Mouse (Mus musculus): ENCODE data around the gene Gm3448.
"Not testable (repeated sequence)": the region's sequence is repeated elsewhere in the genome, so short reads cannot be mapped to it uniquely, and the experiment has no call there.

The Gm3448 gene

GRCm38 (mm10) chr17:15041175-15041729 lies at the start of gene Gm3448, which contains the start of the genes Ermard and Tcte3:
Gene Gm3448 (minus strand): TSS chr17:15041537.
Gene Ermard (plus strand): TSS chr17:15041208.
Gene Tcte3 (minus strand): TSS chr17:15041488.
- DNase-seq (ENCODE audit: low spot score) = not testable (repeated sequence)

GRCm38 (mm10) chr17:15088591-15089001 lies 47.3 kb upstream of the Gm3448 start:
- no peak for DNase-seq (ENCODE audit: low spot score)

DNA sequence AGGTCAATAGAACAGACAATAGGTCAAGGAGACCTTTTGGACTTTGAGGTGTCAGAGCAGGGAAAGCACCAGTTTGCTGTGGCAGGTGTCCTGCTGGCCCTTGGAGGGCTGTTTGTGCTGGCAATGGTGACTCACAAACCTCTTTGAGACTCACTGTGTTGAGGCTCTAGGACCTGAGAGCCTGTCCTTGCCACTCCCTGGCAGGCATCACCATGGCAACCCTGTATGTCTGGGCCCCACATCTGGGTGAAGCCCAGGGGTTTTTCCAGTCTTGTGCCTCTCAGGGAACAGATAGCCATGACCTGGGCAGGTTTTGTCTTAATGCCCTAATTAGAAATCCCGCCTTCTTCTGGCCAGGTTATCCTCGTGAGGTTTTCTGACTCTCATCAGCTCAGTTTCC lies 46.8 kb upstream of the Gm3448 start:
- DNase-seq (ENCODE audit: low spot score) = no peak

DNA sequence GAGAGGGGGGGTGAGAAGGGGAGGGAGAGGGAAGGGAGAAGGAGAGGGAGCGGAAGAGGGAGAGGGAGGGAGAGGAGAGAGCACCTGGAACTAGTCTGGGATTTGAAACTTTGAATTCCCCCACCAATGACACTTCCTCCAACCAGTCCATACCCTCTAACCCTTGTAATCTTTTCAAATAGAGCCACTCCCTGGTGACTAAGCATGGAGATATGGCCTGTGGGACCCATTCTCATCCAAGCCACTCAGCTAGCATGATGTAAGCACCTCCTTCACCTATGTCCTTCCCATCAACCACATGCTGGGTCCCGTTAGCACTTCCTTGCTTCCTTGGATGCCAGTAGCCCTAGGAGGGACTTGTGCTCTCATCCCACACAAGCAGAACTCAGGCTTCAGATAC lies 43.7 kb upstream of the Gm3448 start:
- no peak for DNase-seq (ENCODE audit: low spot score)

DNA sequence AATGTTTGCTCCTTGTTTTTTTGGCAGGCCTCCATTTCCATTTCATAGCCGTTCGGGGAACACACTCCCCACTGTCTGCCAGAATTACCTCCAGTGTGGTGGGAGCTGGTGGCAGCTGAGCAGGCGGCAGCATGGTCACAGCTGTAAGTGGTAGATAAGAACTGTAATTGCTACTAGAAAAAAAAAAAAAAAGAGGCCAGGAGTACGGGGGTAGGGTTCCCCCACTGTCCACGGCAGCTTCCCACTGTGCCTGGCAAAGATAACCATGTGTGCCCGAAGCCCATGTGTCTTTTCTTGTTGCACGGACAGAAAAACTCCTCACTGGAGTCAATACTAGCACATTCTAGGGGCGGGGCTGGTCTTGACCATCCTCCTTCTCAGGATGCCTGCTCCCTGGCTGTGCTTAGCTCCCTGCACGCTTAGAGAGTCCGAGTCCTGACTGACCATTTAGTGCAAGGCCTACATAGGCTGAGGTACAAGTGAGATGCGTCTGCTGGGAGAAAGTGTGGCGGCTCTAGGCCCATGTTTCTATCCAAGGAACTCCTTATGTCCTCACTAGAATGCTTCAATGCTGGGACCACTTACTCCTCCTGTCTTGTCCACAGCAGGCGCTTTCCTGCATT lies 43.0 kb upstream of the Gm3448 start:
- no peak for DNase-seq (ENCODE audit: low spot score)

DNA sequence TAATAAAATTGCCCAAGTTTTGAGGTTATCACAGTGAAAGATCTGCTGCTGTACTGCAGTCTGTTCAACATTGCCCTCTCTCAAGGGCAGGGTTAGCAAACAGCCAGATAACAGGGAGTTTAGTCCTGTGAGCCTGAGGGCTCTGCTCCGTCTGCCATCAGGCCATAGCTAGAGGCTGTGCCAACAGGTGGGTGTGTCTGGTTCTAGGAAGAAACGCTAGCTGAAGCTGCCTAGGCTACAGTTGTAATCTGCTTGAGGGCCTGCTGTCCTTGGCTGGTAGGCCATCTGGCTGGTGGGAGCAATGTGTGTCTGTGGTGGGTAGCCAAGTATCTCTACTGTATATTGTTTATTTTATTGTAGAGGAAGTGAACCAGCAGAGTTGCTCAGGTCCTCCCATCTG lies 36.2 kb upstream of the Gm3448 start:
- DNase-seq (ENCODE audit: low spot score) = no peak

DNA sequence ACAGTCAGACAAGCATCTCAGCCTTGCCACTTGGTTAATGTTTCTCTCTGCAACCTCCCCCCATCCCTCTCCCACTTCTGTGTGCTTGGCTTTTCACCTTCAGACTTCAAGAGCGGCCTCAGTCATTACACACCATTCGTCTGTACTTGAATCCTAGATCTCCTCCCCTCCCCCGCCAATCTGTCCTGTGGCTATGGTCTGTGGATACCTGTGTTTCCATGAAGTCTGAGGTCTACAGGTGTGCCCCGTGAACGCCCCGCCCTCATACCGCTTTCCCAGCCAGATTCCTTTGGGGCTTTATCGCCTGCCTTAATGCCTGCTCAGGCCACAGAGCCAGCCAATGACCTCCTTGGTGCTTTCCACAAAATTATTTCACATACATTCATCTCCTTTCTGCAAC lies 33.7 kb upstream of the Gm3448 start:
- no peak for DNase-seq (ENCODE audit: low spot score)

- no peak for DNase-seq (ENCODE audit: low spot score)
These were observed 30.9 kb upstream of the Gm3448 start for GRCm38 (mm10) chr17:15072211-15072610.

GRCm38 (mm10) chr17:15069124-15069523 lies 27.8 kb upstream of the Gm3448 start:
- no peak for DNase-seq (ENCODE audit: low spot score)

DNA sequence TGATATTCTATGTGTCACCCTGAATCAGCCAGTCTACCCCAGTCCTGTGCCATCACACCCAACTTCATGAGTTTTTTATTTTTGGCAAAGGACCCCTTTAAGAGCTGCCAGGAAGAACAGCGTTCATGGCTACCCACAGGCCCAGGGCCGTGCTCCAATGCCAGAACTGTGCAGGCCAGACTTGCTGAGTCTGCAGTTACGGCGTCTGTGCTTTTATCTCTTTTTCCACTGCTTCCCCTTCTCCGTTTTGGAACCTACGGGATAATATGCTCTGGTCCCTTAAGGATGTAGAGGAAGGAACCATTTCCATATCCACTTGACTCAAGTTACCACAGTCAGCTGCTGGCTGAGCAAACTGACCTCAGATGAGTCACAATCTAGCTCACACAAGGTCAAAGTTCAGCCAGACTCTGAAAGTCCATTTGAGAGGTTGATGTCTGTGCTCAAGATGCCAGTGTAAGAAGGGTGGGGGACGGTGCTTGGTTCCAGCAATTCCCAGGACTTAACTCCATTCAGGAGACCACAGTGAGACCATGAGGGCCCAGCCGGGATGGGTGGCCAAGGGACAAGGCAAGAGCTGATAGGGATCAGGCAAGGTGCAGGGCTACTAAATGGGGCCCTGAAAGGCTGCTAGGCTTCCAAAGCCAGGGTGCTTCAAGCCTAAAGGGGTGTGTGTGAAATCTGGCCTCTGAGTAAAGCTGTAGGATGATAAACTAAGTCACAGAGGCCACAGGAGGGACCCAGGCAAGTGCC lies 26.9 kb upstream of the Gm3448 start:
- no peak for DNase-seq (ENCODE audit: low spot score)

GRCm38 (mm10) chr17:15066911-15067310 lies 25.6 kb upstream of the Gm3448 start:
- DNase-seq (ENCODE audit: low spot score) = no peak

DNA sequence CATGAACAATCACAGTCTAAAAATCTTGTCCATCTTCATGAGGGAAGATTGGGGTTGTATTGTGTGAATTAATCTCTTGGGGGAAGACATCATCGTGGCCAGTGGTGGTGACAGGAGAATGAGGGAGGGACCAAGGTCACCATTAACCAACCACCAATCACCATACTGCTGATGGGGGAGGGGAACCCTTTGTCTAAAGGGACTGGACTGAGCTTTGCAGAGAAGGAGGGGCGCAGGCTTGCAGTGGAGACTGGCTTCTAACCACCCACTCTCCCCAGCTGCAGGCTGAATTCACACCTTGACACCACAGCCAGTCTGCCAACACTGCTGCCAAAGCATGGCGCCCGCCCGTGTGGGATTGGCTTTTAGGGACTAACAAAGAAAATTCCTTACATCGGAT lies 24.7 kb upstream of the Gm3448 start:
- no peak for DNase-seq (ENCODE audit: low spot score)

DNA sequence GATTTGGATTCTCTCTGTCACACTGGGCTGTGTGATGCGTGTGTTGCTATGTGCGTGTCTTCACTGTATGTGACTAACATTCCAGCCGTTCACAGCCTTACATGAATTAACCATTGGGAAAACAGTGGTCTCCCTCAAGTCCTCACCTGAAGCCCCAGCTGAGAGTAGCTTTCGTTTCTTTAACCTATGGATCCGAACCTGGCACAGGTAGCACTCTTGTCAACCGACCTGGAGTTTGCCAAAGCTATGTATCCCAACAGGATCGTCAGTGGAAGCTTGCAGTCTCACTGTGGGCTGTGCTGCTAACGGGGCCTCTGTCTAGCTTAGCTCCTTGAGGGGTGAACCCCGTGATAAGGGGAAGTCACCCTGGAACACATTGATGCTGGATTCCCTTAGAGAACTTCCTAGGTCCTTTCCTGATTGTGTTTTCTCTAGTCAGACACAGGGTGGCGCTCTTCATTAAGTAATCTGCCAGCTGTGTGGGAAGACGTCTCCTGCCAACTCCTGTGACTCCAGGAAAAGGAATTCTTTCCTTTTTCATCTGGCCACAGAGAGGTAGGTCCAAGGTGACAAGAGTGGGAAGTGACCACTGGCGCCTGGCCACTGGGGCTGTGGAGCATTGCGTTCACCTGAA lies 24.2 kb upstream of the Gm3448 start:
- no peak for DNase-seq (ENCODE audit: low spot score)

- no peak for DNase-seq (ENCODE audit: low spot score)
These were observed 19.0 kb upstream of the Gm3448 start for GRCm38 (mm10) chr17:15060356-15060755.

DNA sequence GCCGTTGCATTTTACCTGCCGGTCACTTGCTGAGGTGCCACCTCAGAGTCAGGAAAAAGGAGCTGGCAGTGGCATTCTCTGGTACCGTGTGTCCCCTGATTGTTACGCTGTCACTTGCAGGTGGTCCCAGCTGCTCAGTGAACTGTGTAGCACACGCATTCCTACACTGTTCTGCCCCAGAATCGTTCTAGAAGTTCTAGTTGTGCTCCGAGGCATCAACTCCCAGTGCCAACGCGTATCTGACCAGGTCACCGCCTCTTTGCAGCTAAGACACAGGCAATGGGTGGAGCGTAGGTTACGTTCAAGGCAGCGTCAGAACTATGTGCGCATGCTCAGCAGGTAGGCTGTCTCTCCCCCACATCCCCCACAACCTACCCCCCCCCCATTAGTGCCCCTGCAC lies 18.3 kb upstream of the Gm3448 start:
- DNase-seq (ENCODE audit: low spot score) = no peak

DNA sequence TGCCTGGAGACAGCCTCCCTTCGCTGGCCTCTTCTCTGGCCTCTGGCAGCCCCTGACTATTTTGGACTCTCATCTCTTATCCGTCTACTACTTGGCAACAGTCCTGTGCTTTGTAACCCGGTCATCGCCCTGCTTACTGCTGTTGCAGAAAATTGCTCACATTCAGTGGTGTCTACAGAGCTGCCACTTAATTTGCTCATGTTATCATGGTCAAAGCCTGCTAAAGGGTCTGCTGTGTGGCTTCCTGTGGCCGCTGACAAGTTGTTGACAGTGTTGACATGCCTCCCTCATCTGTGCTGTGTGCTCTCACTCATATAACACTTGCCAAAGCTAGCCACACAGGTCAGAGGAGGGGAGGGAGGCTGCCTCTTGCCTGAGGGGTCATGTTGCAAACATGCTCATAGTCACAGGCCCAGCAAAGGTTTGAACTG lies 16.8 kb upstream of the Gm3448 start:
- no peak for DNase-seq (ENCODE audit: low spot score)

DNA sequence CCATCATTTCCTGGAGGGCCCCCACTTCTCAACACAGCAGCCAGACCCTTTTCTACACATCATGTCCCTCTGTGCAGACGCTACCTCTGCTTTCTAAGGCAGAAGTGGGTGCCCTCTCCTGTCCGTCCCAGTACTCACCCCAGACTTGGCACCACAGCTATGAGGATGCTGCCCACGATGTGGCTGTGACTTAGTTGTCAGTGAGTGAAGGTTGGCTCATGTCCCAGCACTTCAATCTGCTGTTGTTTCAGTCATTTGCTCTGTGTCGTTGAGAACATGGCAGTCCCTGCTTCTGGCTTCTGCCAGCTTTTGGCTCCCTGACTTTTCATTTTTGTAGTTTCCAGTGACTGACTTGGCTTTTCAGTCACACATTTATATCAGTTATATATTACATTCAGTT lies 14.6 kb upstream of the Gm3448 start:
- DNase-seq (ENCODE audit: low spot score) = no peak

DNA sequence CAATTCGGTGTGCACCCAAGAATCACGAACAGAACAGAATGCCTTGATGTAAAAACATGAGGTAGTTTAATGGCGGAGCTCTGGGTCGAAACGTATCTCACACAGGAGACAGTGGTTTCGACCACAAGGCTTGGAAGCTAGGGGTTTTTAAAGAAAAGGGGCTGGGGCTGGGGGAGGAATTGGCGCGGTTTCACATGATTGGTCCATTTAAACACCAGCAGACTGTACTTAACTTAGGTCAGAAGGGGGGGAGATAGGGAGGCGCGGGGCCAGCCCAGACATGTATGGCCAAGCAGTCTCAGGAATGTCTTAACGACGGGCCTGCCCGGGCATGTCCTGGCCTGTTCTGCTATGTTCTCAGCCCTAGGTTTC lies 12.5 kb upstream of the Gm3448 start:
- DNase-seq (ENCODE audit: low spot score) = not testable (repeated sequence)

GRCm38 (mm10) chr17:15053183-15053828 lies 12.0 kb upstream of the Gm3448 start:
- not testable (repeated sequence) for DNase-seq (ENCODE audit: low spot score)

GRCm38 (mm10) chr17:15052766-15053165 lies 11.4 kb upstream of the Gm3448 start:
- DNase-seq (ENCODE audit: low spot score) = not testable (repeated sequence)

DNA sequence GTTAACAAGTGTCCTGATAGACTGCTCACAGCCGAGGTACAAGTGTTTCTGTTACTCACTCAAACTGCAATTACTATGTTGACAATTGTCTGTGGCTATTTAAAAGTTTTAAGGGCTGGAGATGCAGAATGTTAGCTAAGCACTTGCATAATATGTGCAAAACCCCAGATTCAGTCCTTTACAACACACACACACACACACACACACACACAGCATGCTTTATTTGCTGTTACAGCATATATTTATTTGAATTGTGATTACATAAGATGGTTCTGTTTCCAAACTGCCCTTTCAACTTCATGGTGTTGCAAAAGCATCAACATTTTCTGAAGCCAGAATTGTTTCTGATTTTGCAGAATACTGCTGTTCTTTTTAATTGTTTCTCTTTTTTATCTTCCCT lies 9.0 kb upstream of the Gm3448 start:
- not testable (repeated sequence) for DNase-seq (ENCODE audit: low spot score)

- DNase-seq (ENCODE audit: low spot score) = not testable (repeated sequence)
These were observed 882 bp downstream of the Gm3448 start for GRCm38 (mm10) chr17:15040455-15040854.
